Mouse (Mus musculus): Measurements from ENCODE around the gene Slc20a1. TPM values are rescaled to one million over a fixed set of nuclear protein-coding genes. Genes with fewer than 3 reads are reported as not detected.
A peak's percentile ranks its signal among the peaks of the same experiment; 100 is the strongest.

Gene Slc20a1
- total RNA-seq, 1 experiment: 309 TPM

- no peak overlapping the region for H3K9ac ChIP-seq (ENCODE audit: insufficient read depth, low read depth, low read length, poor library complexity, severe bottlenecking)
- no peak overlapping the region for H3K4me3 ChIP-seq (ENCODE audit: insufficient read depth in 1 of 2, low read depth in 1 of 2, low read length in 2 of 2, poor library complexity in 1 of 2, severe bottlenecking in 1 of 2)
- no peak for DNase-seq (ENCODE audit: low read depth, low spot score)
- in situ Hi-C loops (cut with MboI; ENCODE audit: low sequenced_read_pairs in 2 of 2, unreplicated experiment in 2 of 2): no loop called here
- no peak overlapping the region for H3K27ac ChIP-seq (ENCODE audit: insufficient read depth, low read depth, low read length, poor library complexity, severe bottlenecking)
- no peaks in the 10 kb centered on the region for H3K9me3 ChIP-seq (ENCODE audit: control insufficient read depth, insufficient read depth, low read depth, low read length)
- TF ChIP-seq ZC3H11A (IDR thresholded peaks at IDR 0.05; ENCODE audit: borderline replicate concordance, low read depth, low read length): no peak
- no peak for TF ChIP-seq HCFC1 (IDR thresholded peaks at IDR 0.05; ENCODE audit: borderline replicate concordance, insufficient read depth, low read length)
- no peaks in the 10 kb centered on the region for H3K36me3 ChIP-seq (ENCODE audit: control insufficient read depth, insufficient read depth, low read length, poor library complexity, severe bottlenecking)
- H3K4me1 ChIP-seq (ENCODE audit: control insufficient read depth in 2 of 2, insufficient read depth in 2 of 2, low read length in 2 of 2, poor library complexity in 1 of 2): peaks cover 2 to 39% of the 10 kb centered on the region in 2 experiments; a peak in 3 of 4 replicates
Observed at GRCm38 (mm10) chr2:129249321-129249720, 50.8 kb downstream of the Slc20a1 start.

- in situ Hi-C loops (cut with MboI; ENCODE audit: low sequenced_read_pairs in 2 of 2, unreplicated experiment in 2 of 2): loop anchor here in 1 of 2 experiments (10.0 kb wide), 1 partner anchor 78 kb away; no protein-coding TSS in a partner anchor
- Histone ChIP-seq H3K4me3 (ENCODE audit: insufficient read depth in 1 of 2, low read depth in 1 of 2, low read length in 2 of 2, poor library complexity in 1 of 2, severe bottlenecking in 1 of 2) (peak overlapping the region; percentile 43), H3K27ac (ENCODE audit: insufficient read depth, low read depth, low read length, poor library complexity, severe bottlenecking) (no peak overlapping the region; the same call in 1 of the 2 replicates), H3K9me3 (ENCODE audit: control insufficient read depth, insufficient read depth, low read depth, low read length) (no peaks in the 10 kb centered on the region), H3K36me3 (ENCODE audit: control insufficient read depth, insufficient read depth, low read length, poor library complexity, severe bottlenecking) (no peaks in the 10 kb centered on the region), H3K4me1 (ENCODE audit: control insufficient read depth in 2 of 2, insufficient read depth in 2 of 2, low read length in 2 of 2, poor library complexity in 1 of 2) (peaks cover 0 to 22% of the 10 kb centered on the region in 2 experiments; a peak in 2 of 4 replicates), H3K9ac (ENCODE audit: insufficient read depth, low read depth, low read length, poor library complexity, severe bottlenecking) (peak overlapping the region; percentile 59; the same call in 1 of the 2 replicates)
- TF ChIP-seq ZC3H11A (IDR thresholded peaks at IDR 0.05; ENCODE audit: borderline replicate concordance, low read depth, low read length): no peak
- no peak for TF ChIP-seq MAFK (IDR thresholded peaks at IDR 0.05; ENCODE audit: insufficient read depth, low read depth, low read length)
- TF ChIP-seq ZNF384 (IDR thresholded peaks at IDR 0.05; ENCODE audit: low read depth, low read length): no peak
- DNase-seq (ENCODE audit: low read depth, low spot score): no peak
Observed at GRCm38 (mm10) chr2:129252836-129253630, 54.5 kb downstream of the Slc20a1 start.

- H3K9me3 ChIP-seq (ENCODE audit: control insufficient read depth, insufficient read depth, low read depth, low read length): no peaks in the 10 kb centered on the region
- H3K9ac ChIP-seq (ENCODE audit: insufficient read depth, low read depth, low read length, poor library complexity, severe bottlenecking): peak overlapping the region; percentile 59; the same call in 1 of the 2 replicates
- TF ChIP-seq HCFC1 (IDR thresholded peaks at IDR 0.05; ENCODE audit: borderline replicate concordance, insufficient read depth, low read length): no peak
- no peak for TF ChIP-seq ZC3H11A (IDR thresholded peaks at IDR 0.05; ENCODE audit: borderline replicate concordance, low read depth, low read length)
- no peak for TF ChIP-seq MAFK (IDR thresholded peaks at IDR 0.05; ENCODE audit: insufficient read depth, low read depth, low read length)
- no peak for TF ChIP-seq ZNF384 (IDR thresholded peaks at IDR 0.05; ENCODE audit: low read depth, low read length)
- no peak for TF ChIP-seq CHD2 (IDR thresholded peaks at IDR 0.05; ENCODE audit: low read depth, low read length)
Observed at GRCm38 (mm10) chr2:129253631-129253970, 55.0 kb downstream of the Slc20a1 start.

GRCm38 (mm10) chr2:129254076-129254475 is 55.5 kb downstream of the Slc20a1 start:
- no peak for DNase-seq (ENCODE audit: low read depth, low spot score)
- no peak overlapping the region for H3K4me3 ChIP-seq (ENCODE audit: insufficient read depth in 1 of 2, low read depth in 1 of 2, low read length in 2 of 2, poor library complexity in 1 of 2, severe bottlenecking in 1 of 2)
- H3K9ac ChIP-seq (ENCODE audit: insufficient read depth, low read depth, low read length, poor library complexity, severe bottlenecking): no peak overlapping the region
- peaks cover 0 to 28% of the 10 kb centered on the region in 2 experiments; a peak in 2 of 4 replicates for H3K4me1 ChIP-seq (ENCODE audit: control insufficient read depth in 2 of 2, insufficient read depth in 2 of 2, low read length in 2 of 2, poor library complexity in 1 of 2)
- no peaks in the 10 kb centered on the region for H3K36me3 ChIP-seq (ENCODE audit: control insufficient read depth, insufficient read depth, low read length, poor library complexity, severe bottlenecking)
- H3K9me3 ChIP-seq (ENCODE audit: control insufficient read depth, insufficient read depth, low read depth, low read length): no peaks in the 10 kb centered on the region
- H3K27ac ChIP-seq (ENCODE audit: insufficient read depth, low read depth, low read length, poor library complexity, severe bottlenecking): no peak overlapping the region
- no peak for TF ChIP-seq MAFK (IDR thresholded peaks at IDR 0.05; ENCODE audit: insufficient read depth, low read depth, low read length)
- no peak for TF ChIP-seq HCFC1 (IDR thresholded peaks at IDR 0.05; ENCODE audit: borderline replicate concordance, insufficient read depth, low read length)
- TF ChIP-seq ZC3H11A (IDR thresholded peaks at IDR 0.05; ENCODE audit: borderline replicate concordance, low read depth, low read length): no peak
- no peak for TF ChIP-seq CHD2 (IDR thresholded peaks at IDR 0.05; ENCODE audit: low read depth, low read length)
- TF ChIP-seq ZNF384 (IDR thresholded peaks at IDR 0.05; ENCODE audit: low read depth, low read length): no peak
- in situ Hi-C loops (cut with MboI; ENCODE audit: low sequenced_read_pairs in 2 of 2, unreplicated experiment in 2 of 2): loop anchor here in 1 of 2 experiments (10.0 kb wide), 1 partner anchor 79 kb away; no protein-coding TSS in a partner anchor

More at GRCm38 (mm10) chr2:129253631-129253970, 55.0 kb downstream of the Slc20a1 start:
- Histone ChIP-seq H3K4me1 (ENCODE audit: control insufficient read depth in 2 of 2, insufficient read depth in 2 of 2, low read length in 2 of 2, poor library complexity in 1 of 2) (peaks cover 0 to 27% of the 10 kb centered on the region in 2 experiments; a peak in 2 of 4 replicates), H3K4me3 (ENCODE audit: insufficient read depth in 1 of 2, low read depth in 1 of 2, low read length in 2 of 2, poor library complexity in 1 of 2, severe bottlenecking in 1 of 2) (peak overlapping the region; percentile 43; a peak in 3 of 4 replicates), H3K27ac (ENCODE audit: insufficient read depth, low read depth, low read length, poor library complexity, severe bottlenecking) (no peak overlapping the region; the same call in 1 of the 2 replicates), H3K36me3 (ENCODE audit: control insufficient read depth, insufficient read depth, low read length, poor library complexity, severe bottlenecking) (no peaks in the 10 kb centered on the region)
- in situ Hi-C loops (cut with MboI; ENCODE audit: low sequenced_read_pairs in 2 of 2, unreplicated experiment in 2 of 2): loop anchor here in 1 of 2 experiments (10.0 kb wide), 1 partner anchor 79 kb away; no protein-coding TSS in a partner anchor
- no peak for DNase-seq (ENCODE audit: low read depth, low spot score)

Measured in ES-E14 (cell line).